Mouse (Mus musculus): ENCODE measurements around the gene Zfp819. TPM values are rescaled to one million over a fixed set of nuclear protein-coding genes. Genes with fewer than 3 reads are reported as not detected.

The Zfp819 gene
- polyA plus RNA-seq (2012; rRNA removed) = 0.60 and 0.61 TPM in 2 replicates

DNA sequence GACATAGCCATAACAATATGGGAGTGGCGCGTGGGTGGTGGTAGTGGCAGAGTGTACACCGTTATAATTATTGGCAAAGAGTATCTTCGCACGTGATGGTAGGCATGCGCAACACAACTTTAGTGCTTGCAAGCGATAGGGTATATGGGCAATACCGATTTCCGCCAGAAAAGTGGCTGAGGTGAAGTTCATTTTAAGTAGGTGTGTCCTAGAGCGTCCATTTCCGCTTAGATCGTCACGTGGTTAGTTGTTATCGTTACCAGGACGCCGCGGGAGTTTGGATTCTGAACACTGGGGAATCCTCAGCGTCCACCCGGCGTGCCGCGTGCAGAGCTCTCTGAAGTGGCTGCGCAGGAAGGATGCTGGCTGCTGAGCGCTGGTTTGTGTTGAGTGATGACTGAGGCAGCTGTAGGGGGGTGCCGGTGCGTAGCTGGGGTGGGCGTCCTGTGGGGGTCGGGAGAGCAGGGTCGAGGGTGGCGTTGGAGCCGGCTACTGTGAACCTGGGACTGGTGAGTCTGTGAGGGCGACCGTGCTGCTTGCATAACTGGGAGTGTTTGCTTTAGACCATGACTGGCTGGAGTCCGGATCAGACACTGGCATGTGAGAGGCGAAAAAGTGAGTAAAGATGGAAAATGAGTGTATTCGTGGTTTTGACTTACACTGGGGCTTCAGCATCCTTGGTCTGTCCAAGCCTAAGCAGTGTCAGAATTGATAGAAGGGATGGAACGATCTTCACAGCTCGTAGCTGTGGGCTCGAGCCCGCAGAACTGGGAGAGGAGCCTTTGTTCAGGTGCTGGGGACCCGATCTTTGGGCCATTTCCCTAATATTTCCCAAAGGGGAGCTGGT, at the start of gene Zfp819:
TSS of gene Zfp819 (plus strand) at position 274 of the 847 bp plus-strand sequence.

DNA sequence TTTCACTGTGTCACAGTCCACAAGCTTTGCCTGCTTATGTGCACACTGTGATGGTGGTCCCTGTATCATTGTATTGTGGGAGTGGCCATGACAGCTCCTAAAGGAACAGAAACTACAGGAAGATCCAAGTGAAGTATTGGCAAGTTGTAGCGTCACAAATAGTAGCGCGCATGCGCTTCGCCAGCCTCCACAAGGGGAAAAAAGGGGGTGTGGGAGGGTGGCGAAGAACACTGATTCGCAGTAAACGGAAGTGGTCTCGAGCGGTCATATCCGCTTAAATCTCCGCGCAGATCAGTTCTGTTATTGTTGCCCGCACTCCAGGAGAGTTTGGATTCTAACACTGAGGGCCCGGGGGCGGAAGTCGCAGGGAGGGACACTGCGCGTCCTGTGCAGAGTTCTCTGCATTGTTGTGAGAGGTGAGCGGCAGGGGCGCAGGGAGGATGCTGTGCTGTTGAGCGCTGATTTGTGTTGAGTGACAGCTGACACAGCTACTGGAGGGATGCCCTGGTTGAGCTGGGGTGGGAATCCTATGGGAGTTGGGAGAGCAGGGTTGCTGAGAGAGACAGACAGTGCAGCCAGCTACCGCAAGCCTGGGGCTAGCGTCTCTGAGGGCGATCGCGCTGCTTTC, 44.8 kb upstream of the Zfp819 start, which contains the start of gene Zfp658:
TSS of gene Zfp658 (plus strand) at position 251 of the 628 bp plus-strand sequence.

GRCm38 (mm10) chr7:43579440-43580171, 27.4 kb upstream of the Zfp819 start, which contains the start of gene Zfp719:
TSS of gene Zfp719 (plus strand) at chr7:43579610.

GRCm38 (mm10) chr7:43634500-43634899, 27.5 kb downstream of the Zfp819 start, which contains the start of gene Ceacam18:
TSS of gene Ceacam18 (plus strand) at chr7:43634707.

GRCm38 (mm10) chr7:43660002-43660401, 53.0 kb downstream of the Zfp819 start, which contains the start of gene Siglece:
TSS of gene Siglece (minus strand) at chr7:43660161.

Other genes starting within 250 kb of the Zfp819 start
- gene Siglecg, start 199.0 kb upstream of the Zfp819 start, polyA plus RNA-seq (2012; rRNA removed) = 0.26 and 0.39 TPM in 2 replicates
- gene Lim2, start 179.5 kb upstream of the Zfp819 start, polyA plus RNA-seq (2012; rRNA removed) = 0.16 TPM in 1 of 2 replicates, not detected in the other
- gene Nkg7, start 170.1 kb upstream of the Zfp819 start, polyA plus RNA-seq (2012; rRNA removed) = not detected in 2 replicates
- not detected in 2 replicates for gene Cldnd2, start 166.4 kb upstream of the Zfp819 start, polyA plus RNA-seq (2012; rRNA removed)
- gene Etfb, start 163.1 kb upstream of the Zfp819 start, polyA plus RNA-seq (2012; rRNA removed) = 144 and 159 TPM in 2 replicates
- gene Gm45233, start 163.0 kb upstream of the Zfp819 start, polyA plus RNA-seq (2012; rRNA removed) = 0.34 and 0.98 TPM in 2 replicates
- 3.1 and 3.4 TPM in 2 replicates for gene Vsig10l, start 144.0 kb upstream of the Zfp819 start, polyA plus RNA-seq (2012; rRNA removed)
- gene Iglon5, start 117.1 kb upstream of the Zfp819 start, polyA plus RNA-seq (2012; rRNA removed) = 23.5 and 37.8 TPM in 2 replicates
- gene 4931406B18Rik, start 101.2 kb upstream of the Zfp819 start, polyA plus RNA-seq (2012; rRNA removed) = not detected in 2 replicates
- gene Cd33, start 62.7 kb upstream of the Zfp819 start, polyA plus RNA-seq (2012; rRNA removed) = 0.83 and 2.2 TPM in 2 replicates
- 8.8 TPM in 2 replicates for gene Zfp658, start 44.9 kb upstream of the Zfp819 start, polyA plus RNA-seq (2012; rRNA removed)
- gene Zfp719, start 27.6 kb upstream of the Zfp819 start, polyA plus RNA-seq (2012; rRNA removed) = 5.7 and 8.6 TPM in 2 replicates
- 0.04 TPM in 1 of 2 replicates, not detected in the other for gene Ceacam18, start 27.5 kb downstream of the Zfp819 start, polyA plus RNA-seq (2012; rRNA removed)
- 0.53 and 0.58 TPM in 2 replicates for gene Siglece, start 53.0 kb downstream of the Zfp819 start, polyA plus RNA-seq (2012; rRNA removed)
- gene Ctu1, start 64.8 kb downstream of the Zfp819 start, polyA plus RNA-seq (2012; rRNA removed) = 12.8 and 13.0 TPM in 2 replicates
- 0.13 and 0.22 TPM in 2 replicates for gene Klk14, start 83.2 kb downstream of the Zfp819 start, polyA plus RNA-seq (2012; rRNA removed)
- 0.16 and 0.27 TPM in 2 replicates for gene Klk13, start 105.4 kb downstream of the Zfp819 start, polyA plus RNA-seq (2012; rRNA removed)
- not detected in 2 replicates for gene Klk12, start 161.7 kb downstream of the Zfp819 start, polyA plus RNA-seq (2012; rRNA removed)
- not detected in 2 replicates for gene Klk11, start 167.4 kb downstream of the Zfp819 start, polyA plus RNA-seq (2012; rRNA removed)
- gene Klk10, start 173.9 kb downstream of the Zfp819 start, polyA plus RNA-seq (2012; rRNA removed) = 0.18 and 0.27 TPM in 2 replicates
- 0.04 TPM in 1 of 2 replicates, not detected in the other for gene Klk9, start 184.7 kb downstream of the Zfp819 start, polyA plus RNA-seq (2012; rRNA removed)
- gene Klk8, start 190.4 kb downstream of the Zfp819 start, polyA plus RNA-seq (2012; rRNA removed) = 9.3 TPM in 2 replicates
- gene Klk7, start 204.1 kb downstream of the Zfp819 start, polyA plus RNA-seq (2012; rRNA removed) = 0.07 and 0.12 TPM in 2 replicates
- 0.17 TPM in 1 of 2 replicates, not detected in the other for gene Klk6, start 217.3 kb downstream of the Zfp819 start, polyA plus RNA-seq (2012; rRNA removed)
- 0.05 and 0.07 TPM in 2 replicates for gene Klk5, start 234.8 kb downstream of the Zfp819 start, polyA plus RNA-seq (2012; rRNA removed)

Data from central nervous system, embryonic 11.5 days (tissue).